Mouse (Mus musculus) G1E (cell line): ENCODE measurements around the gene Taf4. TPM values are rescaled to one million over a fixed set of nuclear protein-coding genes. Genes with fewer than 3 reads are reported as not detected.

Source experiments
- ATAC-seq: 2 replicates; pipeline ENCODE4 v1.8.0; 2016; ENCODE audit warnings: mild to moderate bottlenecking; ENCODE audit not compliant: insufficient number of reproducible peaks, poor library complexity, low FRiP score, severe bottlenecking; ENCODE audit errors: extremely low read depth
- DNase-seq: peaks from one replicate; pipeline ENCODE4 v3.0.0; 2012; ENCODE audit warnings: low spot score
- H3K27me3 ChIP-seq: 2 replicates; pipeline ENCODE4 v1.6.1; 2012; ENCODE audit warnings: mild to moderate bottlenecking, low read length, inconsistent platforms; ENCODE audit not compliant: insufficient read depth
- H3K36me3 ChIP-seq: replicated peaks from 2 replicates; pipeline ENCODE3; 2012; ENCODE audit warnings: mild to moderate bottlenecking, inconsistent platforms
- H3K4me1 ChIP-seq: 2 replicates; pipeline ENCODE4 v1.6.1; 2012; ENCODE audit warnings: low read depth, low read length, inconsistent platforms, mixed read lengths; ENCODE audit not compliant: insufficient read depth
- H3K4me3 ChIP-seq: 2 replicates; pipeline ENCODE4 v1.5.1; 2012; ENCODE audit warnings: low read depth, mild to moderate bottlenecking, inconsistent platforms, low read length, moderate library complexity, mixed read lengths
- H3K9me3 ChIP-seq: replicated peaks from 2 replicates; pipeline ENCODE4 v1.6.1; 2012; ENCODE audit warnings: inconsistent platforms
- CTCF ChIP-seq: IDR thresholded peaks from 2 replicates; pipeline ENCODE4 v1.5.1; 2012; ENCODE audit warnings: low read depth, low read length, inconsistent platforms, mixed read lengths
- GATA1 ChIP-seq: IDR thresholded peaks from 2 replicates; pipeline ENCODE4 v1.6.1; 2012; ENCODE audit warnings: borderline replicate concordance, low read length, inconsistent platforms, mixed read lengths
- GATA2 ChIP-seq: IDR thresholded peaks from 2 replicates; pipeline ENCODE4 v1.6.1; 2012; ENCODE audit warnings: low read depth, low read length, inconsistent platforms, borderline replicate concordance
- POLR2AphosphoS5 ChIP-seq: IDR thresholded peaks from 2 replicates; pipeline ENCODE4 v1.6.1; 2012; ENCODE audit warnings: low read depth, low read length, inconsistent platforms; ENCODE audit not compliant: insufficient replicate concordance
- TAL1 ChIP-seq: conservative IDR thresholded peaks from 2 replicates; pipeline ENCODE4 v1.6.1; 2012; ENCODE audit warnings: low read depth, low read length, inconsistent platforms, mixed read lengths
- polyA plus RNA-seq: library from polyadenylated mRNA; stranded (reverse); fragments of >175 nt; gene quantifications from 2 replicates; pipeline ENCODE4 v1.2.3, GENCODE M21; 2012
- total RNA-seq, 2 experiments: library from RNA; stranded (forward) in 1 of 2; stranded (reverse) in 1 of 2; fragments of 200-1000 nt in 1 of 2; fragments of >200 nt in 1 of 2; fragmentation: Nextera tagmentation in 1 of 2; gene quantifications; 2 replicates each; pipeline ENCODE4 v1.2.3; 2014 to 2017

Taf4 gene
- total and polyA plus RNA-seq, 3 experiments = 14.2 to 37.3 (median 29.3) TPM

DNA sequence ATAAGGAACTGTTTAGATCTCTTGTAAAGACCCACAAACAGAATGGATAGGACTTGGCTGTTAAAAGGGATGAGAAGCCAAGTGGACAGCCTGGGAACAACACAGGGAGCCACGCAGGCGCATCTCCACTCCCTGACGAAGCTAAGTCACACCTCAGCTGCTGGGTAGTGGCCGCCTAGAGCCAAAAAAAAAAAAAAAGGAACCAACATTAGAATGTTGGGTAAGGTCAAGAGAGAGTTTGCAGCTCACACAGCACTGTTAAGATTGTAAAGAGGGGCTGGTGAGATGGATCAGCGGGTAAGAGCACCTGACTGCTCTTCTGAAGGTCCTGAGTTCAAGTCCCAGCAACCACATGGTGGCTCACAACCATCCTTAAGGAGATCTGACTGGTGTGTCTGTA, 27.6 kb downstream of the Taf4 start:
- Histone ChIP-seq H3K27me3 (no peaks in the 10 kb centered on the region), H3K9me3 (no peaks in the 10 kb centered on the region), H3K4me3 (no peak overlapping the region), H3K4me1 (peaks cover 57% of the 10 kb centered on the region), H3K36me3 (peaks cover 33% of the 10 kb centered on the region)
- DNase-seq (peak; percentile 33), ATAC-seq (peak; percentile 25; the same call in 1 of the 2 replicates)
- no peak for TF ChIP-seq POLR2AphosphoS5
- TF ChIP-seq CTCF = no peak

GRCm38 (mm10) chr2:179947607-179948006, 28.8 kb downstream of the Taf4 start:
- Histone ChIP-seq H3K36me3 (peaks cover 39% of the 10 kb centered on the region), H3K4me3 (no peak overlapping the region), H3K27me3 (no peaks in the 10 kb centered on the region), H3K4me1 (peaks cover 57% of the 10 kb centered on the region), H3K9me3 (no peaks in the 10 kb centered on the region)
- TF ChIP-seq CTCF (no peak), GATA1 (no peak), POLR2AphosphoS5 (no peak), GATA2 (no peak)
- DNase-seq (no peak), ATAC-seq (no peak)

GRCm38 (mm10) chr2:179946496-179946895, 29.9 kb downstream of the Taf4 start:
- Histone ChIP-seq H3K4me3 (no peak overlapping the region), H3K27me3 (no peaks in the 10 kb centered on the region), H3K4me1 (peaks cover 51% of the 10 kb centered on the region), H3K9me3 (no peaks in the 10 kb centered on the region), H3K36me3 (peaks cover 47% of the 10 kb centered on the region)
- ATAC-seq = no peak
- TF ChIP-seq GATA1 = no peak
- TF ChIP-seq CTCF = no peak
- no peak for TF ChIP-seq POLR2AphosphoS5
- TF ChIP-seq TAL1 = no peak
- TF ChIP-seq GATA2 = no peak
- DNase-seq = no peak

GRCm38 (mm10) chr2:179945051-179945450, 31.4 kb downstream of the Taf4 start:
- no peaks in the 10 kb centered on the region for H3K27me3 ChIP-seq
- H3K9me3 ChIP-seq = no peaks in the 10 kb centered on the region
- H3K36me3 ChIP-seq = peaks cover 48% of the 10 kb centered on the region
- H3K4me3 ChIP-seq = no peak overlapping the region
- no peak for ATAC-seq
- H3K4me1 ChIP-seq = peaks cover 42% of the 10 kb centered on the region
- TF ChIP-seq POLR2AphosphoS5 (no peak), CTCF (no peak), GATA2 (no peak), GATA1 (no peak), TAL1 (no peak)
- DNase-seq = no peak

- H3K4me3 ChIP-seq = no peak overlapping the region
- TF ChIP-seq TAL1 (no peak), GATA1 (no peak)
These were observed 34.8 kb downstream of the Taf4 start for GRCm38 (mm10) chr2:179941696-179942095.

DNA sequence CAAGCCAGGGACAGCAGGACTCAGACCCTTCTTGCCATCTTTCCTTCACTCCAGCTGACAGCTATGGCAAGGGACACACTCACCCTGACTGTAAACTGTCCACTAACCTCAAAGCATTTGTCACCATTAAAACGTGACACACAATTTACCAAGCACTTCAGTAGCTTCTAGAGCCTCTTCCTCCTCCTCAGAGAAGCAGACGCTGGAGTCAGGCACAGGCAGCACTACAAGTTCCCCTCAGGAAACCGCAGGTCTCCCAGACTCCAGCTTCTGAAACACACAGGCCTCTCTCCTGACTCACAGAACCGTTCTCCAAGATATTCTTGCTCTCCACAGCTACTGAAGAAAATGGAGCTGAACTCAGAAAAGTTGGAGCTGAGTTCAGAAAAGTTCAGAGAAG, 39.4 kb downstream of the Taf4 start:
- no peaks in the 10 kb centered on the region for H3K9me3 ChIP-seq
- H3K36me3 ChIP-seq = peaks cover 89% of the 10 kb centered on the region
- no peak for TF ChIP-seq GATA2
- TF ChIP-seq CTCF = no peak
- no peak for TF ChIP-seq POLR2AphosphoS5
- TF ChIP-seq GATA1 = no peak
- no peak for TF ChIP-seq TAL1
- no peak for ATAC-seq
- H3K4me3 ChIP-seq = no peak overlapping the region
- H3K4me1 ChIP-seq = peaks cover 15% of the 10 kb centered on the region; the same call in 1 of the 2 replicates
- no peaks in the 10 kb centered on the region for H3K27me3 ChIP-seq
- DNase-seq = no peak

More at GRCm38 (mm10) chr2:179941696-179942095, 34.8 kb downstream of the Taf4 start:
- DNase-seq = no peak
- Histone ChIP-seq H3K4me1 (peaks cover 28% of the 10 kb centered on the region), H3K9me3 (no peaks in the 10 kb centered on the region), H3K36me3 (peaks cover 60% of the 10 kb centered on the region), H3K27me3 (no peaks in the 10 kb centered on the region)
- ATAC-seq = no peak

GRCm38 (mm10) chr2:179934165-179934564, 42.3 kb downstream of the Taf4 start:
- Histone ChIP-seq H3K4me3 (no peak overlapping the region), H3K4me1 (peaks cover 12% of the 10 kb centered on the region), H3K9me3 (no peaks in the 10 kb centered on the region), H3K36me3 (peaks cover 98% of the 10 kb centered on the region), H3K27me3 (no peaks in the 10 kb centered on the region)
- no peak for TF ChIP-seq GATA2
- TF ChIP-seq POLR2AphosphoS5 = no peak
- no peak for TF ChIP-seq CTCF
- TF ChIP-seq TAL1 = no peak
- no peak for TF ChIP-seq GATA1
- ATAC-seq (no peak), DNase-seq (no peak)
